Mouse (Mus musculus): ENCODE measurements around the gene Zfp281.
A peak's percentile ranks its signal among the peaks of the same experiment; 100 is the strongest.

Gene Zfp281

GRCm38 (mm10) chr1:136624146-136625018, at the start of gene Zfp281:
Gene Zfp281, plus strand, starts transcription at chr1:136624901.
- peak; percentile 91 for DNase-seq (ENCODE audit: low spot score)

DNA sequence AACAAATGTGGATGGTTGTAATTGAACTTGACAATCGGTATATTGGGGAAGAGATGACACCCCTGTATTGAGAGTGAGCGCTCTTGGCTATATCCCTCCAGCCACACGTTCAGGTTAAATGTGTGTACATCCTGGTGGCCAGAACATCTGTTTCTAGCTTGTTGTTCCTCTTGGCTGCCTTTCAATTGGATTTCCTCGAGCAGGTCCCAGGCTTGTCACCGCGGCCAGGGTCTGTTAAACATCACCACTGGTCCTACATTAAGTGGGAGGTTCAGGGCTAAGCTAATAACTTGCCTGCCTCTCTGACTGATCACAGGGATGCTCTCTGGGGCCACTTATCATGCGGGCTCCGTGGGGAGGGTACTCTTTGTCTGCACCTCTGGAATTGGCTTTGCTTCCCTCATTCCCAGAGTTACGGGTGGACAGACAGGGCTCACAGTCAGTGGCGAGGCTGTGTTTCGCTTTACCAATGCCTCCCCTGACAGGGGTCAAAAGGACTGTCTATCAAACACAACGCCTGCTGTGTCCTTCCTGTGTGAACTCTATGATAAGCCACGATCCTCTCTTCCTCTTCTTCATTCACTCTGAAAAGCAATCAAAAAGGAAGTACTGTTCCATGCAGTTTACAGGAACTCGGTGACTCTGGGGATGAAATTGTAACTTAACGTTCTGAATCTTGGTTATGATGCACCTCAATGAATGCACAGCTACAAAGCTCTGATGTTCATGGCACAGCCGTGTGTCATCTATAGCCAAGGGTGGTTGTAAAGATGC, 46.6 kb upstream of the Zfp281 start:
- DNase-seq (ENCODE audit: low spot score): no peak

GRCm38 (mm10) chr1:136579360-136579759, 45.3 kb upstream of the Zfp281 start:
- DNase-seq (ENCODE audit: low spot score): no peak

GRCm38 (mm10) chr1:136580266-136580665, 44.4 kb upstream of the Zfp281 start:
- no peak for DNase-seq (ENCODE audit: low spot score)

- no peak for DNase-seq (ENCODE audit: low spot score)
These were observed 42.9 kb upstream of the Zfp281 start for GRCm38 (mm10) chr1:136581841-136582240.

- no peak for DNase-seq (ENCODE audit: low spot score)
These were observed 36.8 kb upstream of the Zfp281 start for GRCm38 (mm10) chr1:136587761-136588405.

DNA sequence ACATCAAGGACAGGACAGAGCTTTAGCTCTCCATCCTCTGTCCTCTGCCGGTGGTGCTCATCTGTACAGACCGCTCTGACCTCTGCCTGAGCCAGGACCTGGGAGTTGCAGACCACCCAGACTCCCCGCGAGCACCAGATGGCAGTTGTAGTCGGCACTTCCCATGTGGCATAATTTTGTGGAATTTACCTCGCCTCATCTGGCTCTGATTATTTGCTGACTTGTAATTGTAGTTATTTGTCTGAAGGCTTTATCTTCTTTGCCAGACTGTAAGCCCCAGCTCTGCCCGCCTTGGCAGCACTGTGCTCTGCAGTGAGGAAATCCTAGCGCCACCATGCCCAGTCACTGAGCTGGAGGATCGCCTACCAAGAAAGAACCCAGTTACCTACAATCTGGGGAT, 35.8 kb upstream of the Zfp281 start:
- DNase-seq (ENCODE audit: low spot score): no peak

GRCm38 (mm10) chr1:136592741-136593140, 32.0 kb upstream of the Zfp281 start:
- no peak for DNase-seq (ENCODE audit: low spot score)

- no peak for DNase-seq (ENCODE audit: low spot score)
These were observed 30.4 kb upstream of the Zfp281 start for GRCm38 (mm10) chr1:136594235-136594850.

DNA sequence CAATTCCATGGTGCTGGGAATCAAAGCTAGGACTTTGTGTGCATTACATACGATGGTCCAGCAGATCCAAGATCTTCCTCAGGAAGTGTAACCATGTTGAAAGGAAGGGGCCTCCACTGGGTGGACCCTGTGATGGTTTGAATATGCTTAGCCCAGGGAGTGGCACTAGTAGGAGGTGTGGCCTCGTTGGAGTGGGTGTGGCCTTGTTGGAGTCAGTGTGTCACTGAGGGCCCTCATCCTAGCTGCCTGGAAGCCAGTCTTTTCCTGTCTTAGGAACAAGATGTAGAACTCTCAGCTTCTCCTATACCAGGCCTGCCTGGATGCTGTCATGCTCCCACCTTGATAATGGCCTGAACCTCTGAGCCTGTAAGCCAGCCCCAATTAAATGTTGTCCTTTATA, 27.9 kb upstream of the Zfp281 start:
- no peak for DNase-seq (ENCODE audit: low spot score)

DNA sequence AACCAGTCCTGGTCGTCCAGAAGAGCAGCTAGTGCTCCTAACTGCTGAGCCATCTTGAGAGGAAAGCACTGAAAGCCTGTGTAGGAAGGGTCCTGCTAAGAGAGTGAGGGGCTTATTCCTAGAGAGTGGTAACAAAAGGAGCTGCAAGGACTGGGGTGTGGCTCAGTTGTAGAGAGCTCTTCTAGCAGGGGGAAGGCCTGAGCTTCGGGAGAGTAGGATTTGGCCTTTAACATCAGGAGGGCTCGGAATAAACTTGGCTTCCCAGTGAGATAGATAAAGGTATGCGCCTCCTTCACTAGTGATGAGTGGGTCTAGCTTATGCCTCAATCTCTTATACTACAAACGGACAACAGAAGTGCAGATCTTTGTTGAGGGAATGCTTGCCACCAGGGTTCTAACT, 26.4 kb upstream of the Zfp281 start:
- no peak for DNase-seq (ENCODE audit: low spot score)

GRCm38 (mm10) chr1:136600067-136600466, 24.6 kb upstream of the Zfp281 start:
- no peak for DNase-seq (ENCODE audit: low spot score)

GRCm38 (mm10) chr1:136600647-136601345, 23.9 kb upstream of the Zfp281 start:
- DNase-seq (ENCODE audit: low spot score): no peak

DNA sequence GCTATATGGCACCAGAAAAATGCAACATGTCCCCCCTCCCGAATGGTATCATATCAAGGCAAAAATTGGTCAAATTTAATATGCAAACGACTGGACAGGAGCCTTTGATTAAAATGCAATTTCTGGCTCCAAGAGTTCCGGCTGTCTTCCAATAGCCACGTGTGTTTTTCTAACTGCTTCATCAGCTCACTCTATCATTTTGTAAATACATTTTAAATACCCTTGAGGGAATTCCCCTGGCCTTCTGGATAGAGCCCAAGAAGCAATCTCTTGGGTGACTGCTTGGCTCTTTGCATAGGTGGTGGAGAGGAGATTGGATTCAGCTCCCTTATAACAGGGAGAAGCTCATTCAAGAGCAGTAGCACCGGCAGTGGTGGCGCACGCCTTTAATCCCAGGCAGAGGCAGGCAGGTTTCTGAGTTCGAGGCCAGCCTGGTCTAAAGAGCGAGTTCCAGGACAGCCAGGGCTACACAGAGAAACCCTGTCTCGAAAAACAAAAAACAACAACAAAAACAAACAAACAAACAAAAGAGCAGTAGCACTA, 23.3 kb upstream of the Zfp281 start:
- no peak for DNase-seq (ENCODE audit: low spot score)

- DNase-seq (ENCODE audit: low spot score): no peak
These were observed 22.4 kb upstream of the Zfp281 start for GRCm38 (mm10) chr1:136602303-136602702.

DNA sequence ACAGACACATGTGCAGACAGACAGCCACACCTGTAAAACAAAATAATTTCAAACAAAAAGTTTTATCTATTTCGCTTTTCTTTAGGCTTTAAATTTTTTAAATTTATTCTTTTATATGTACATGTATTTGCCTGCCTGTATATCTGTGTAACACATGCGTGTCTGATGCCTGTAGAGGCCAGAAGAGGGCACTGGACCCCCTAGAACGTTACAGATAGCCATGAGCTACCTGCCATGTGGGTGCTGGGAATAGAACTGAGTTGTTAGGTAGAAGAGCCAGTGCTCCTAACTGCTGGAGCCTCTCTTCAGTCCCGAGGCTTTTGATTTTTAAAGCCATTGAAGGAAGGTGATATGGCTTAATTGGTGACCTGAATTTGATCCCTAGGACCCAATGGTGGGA, 20.5 kb upstream of the Zfp281 start:
- no peak for DNase-seq (ENCODE audit: low spot score)

DNA sequence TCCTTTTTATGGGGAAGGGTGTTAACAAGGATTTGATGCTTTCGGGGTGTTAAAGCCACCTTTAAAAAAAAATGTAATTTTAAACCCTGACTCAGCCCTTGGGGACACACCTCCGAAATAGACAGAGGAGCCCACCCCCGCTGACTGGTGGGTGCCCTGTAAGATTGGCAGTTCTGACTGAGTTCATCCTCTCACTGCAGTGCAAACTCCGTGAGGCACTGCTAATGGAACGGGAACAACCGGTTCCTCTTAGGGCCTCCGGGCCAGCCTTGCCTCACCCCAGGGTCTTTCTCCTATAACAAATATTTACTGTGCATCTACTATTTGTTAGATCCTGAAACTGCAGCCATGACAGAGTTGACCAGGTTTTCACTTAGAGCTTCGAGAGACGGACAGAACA, 18.9 kb upstream of the Zfp281 start:
- no peak for DNase-seq (ENCODE audit: low spot score)

GRCm38 (mm10) chr1:136606278-136606677, 18.4 kb upstream of the Zfp281 start:
- DNase-seq (ENCODE audit: low spot score): no peak

- no peak for DNase-seq (ENCODE audit: low spot score)
These were observed 16.1 kb upstream of the Zfp281 start for GRCm38 (mm10) chr1:136608339-136609261.

- DNase-seq (ENCODE audit: low spot score): no peak
These were observed 12.9 kb upstream of the Zfp281 start for GRCm38 (mm10) chr1:136611803-136612202.
